Mouse (Mus musculus): Measurements from ENCODE around the gene Ooep. TPM values are rescaled to one million over a fixed set of nuclear protein-coding genes. Genes with fewer than 3 reads are reported as not detected.

Ooep gene
- 5.4 and 5.5 TPM in 2 replicates for polyA plus RNA-seq (2015; fragmentation: Nextera tagmentation; extraction: Ambion mirVana)

GRCm38 (mm10) chr9:78378113-78378785 is at the start of gene Ooep:
Gene Ooep (minus strand): TSS chr9:78378725.
- WGBS = 3% methylated on average over 22 of the region's 23 CpGs
- no peaks in the 10 kb centered on the region for H3K36me3 ChIP-seq
- H3K4me3 ChIP-seq (replicated peaks) = peak within 1 kb of the TSS; percentile 39
- H3K9ac ChIP-seq (replicated peaks) = peak within 1 kb of the TSS; percentile 53
- ATAC-seq = peak; percentile 95
- 0 out of 2 replicates have a peak within 1 kb of the TSS, but pooled peaks have one; percentile 2 for H3K27ac ChIP-seq
- peaks cover 10% of the 10 kb centered on the region for H3K4me1 ChIP-seq (replicated peaks)
- H3K9me3 ChIP-seq = no peaks in the 10 kb centered on the region
- 0 out of 2 replicates have a peak, but pooled peaks cover 7% of the 10 kb centered on the region for H3K27me3 ChIP-seq
- peak within 1 kb of the TSS; percentile 58 for H3K4me2 ChIP-seq (replicated peaks)

- 82% methylated on average over 6 of the region's 6 CpGs for WGBS
- Histone ChIP-seq H3K4me1 (replicated peaks) (no peaks in the 10 kb centered on the region), H3K9me3 (no peaks in the 10 kb centered on the region), H3K4me3 (replicated peaks) (no peak overlapping the region), H3K4me2 (replicated peaks) (no peak overlapping the region; the same call in 1 of the 2 replicates), H3K36me3 (no peaks in the 10 kb centered on the region), H3K9ac (replicated peaks) (no peak overlapping the region), H3K27ac (no peak overlapping the region), H3K27me3 (0 out of 2 replicates have a peak, but pooled peaks cover 6% of the 10 kb centered on the region)
- ATAC-seq = no peak
These were observed 49.7 kb upstream of the Ooep start for GRCm38 (mm10) chr9:78428185-78428584.

- 32% methylated on average over 26 of the region's 27 CpGs for WGBS
- Histone ChIP-seq H3K9me3 (no peaks in the 10 kb centered on the region), H3K4me2 (replicated peaks) (peak overlapping the region; percentile 56), H3K4me3 (replicated peaks) (peak overlapping the region; percentile 32), H3K36me3 (no peaks in the 10 kb centered on the region), H3K27ac (no peak overlapping the region), H3K27me3 (0 out of 2 replicates have a peak, but pooled peaks cover 6% of the 10 kb centered on the region), H3K9ac (replicated peaks) (peak overlapping the region; percentile 14; the same call in 1 of the 2 replicates), H3K4me1 (replicated peaks) (no peaks in the 10 kb centered on the region)
- peak; percentile 37; the same call in 1 of the 2 replicates for ATAC-seq
These were observed 48.8 kb upstream of the Ooep start for GRCm38 (mm10) chr9:78427362-78427781.

- WGBS = 95% methylated on average over 7 of the region's 7 CpGs
- Histone ChIP-seq H3K9ac (replicated peaks) (no peak overlapping the region), H3K9me3 (no peaks in the 10 kb centered on the region), H3K27ac (no peak overlapping the region), H3K4me2 (replicated peaks) (no peak overlapping the region), H3K27me3 (peaks cover 17% of the 10 kb centered on the region), H3K36me3 (no peaks in the 10 kb centered on the region), H3K4me1 (replicated peaks) (no peaks in the 10 kb centered on the region), H3K4me3 (replicated peaks) (no peak overlapping the region)
- no peak for ATAC-seq
These were observed 23.1 kb upstream of the Ooep start for GRCm38 (mm10) chr9:78401596-78401995.

GRCm38 (mm10) chr9:78400570-78400969 is 22.0 kb upstream of the Ooep start:
- Histone ChIP-seq H3K27ac (no peak overlapping the region), H3K36me3 (no peaks in the 10 kb centered on the region)
- WGBS = 90% methylated on average over 5 of the region's 5 CpGs

GRCm38 (mm10) chr9:78396517-78396916 is 18.0 kb upstream of the Ooep start:
- H3K4me3 ChIP-seq (replicated peaks) = no peak overlapping the region; the same call in 1 of the 2 replicates
- no peaks in the 10 kb centered on the region for H3K36me3 ChIP-seq
- peaks cover 11% of the 10 kb centered on the region for H3K4me1 ChIP-seq (replicated peaks)
- H3K9ac ChIP-seq (replicated peaks) = no peak overlapping the region
- 60% methylated on average over 9 of the region's 9 CpGs for WGBS
- peak overlapping the region; percentile 56 for H3K4me2 ChIP-seq (replicated peaks)
- no peak for ATAC-seq
- no peak overlapping the region for H3K27ac ChIP-seq
- peaks cover 64% of the 10 kb centered on the region for H3K27me3 ChIP-seq
- no peaks in the 10 kb centered on the region for H3K9me3 ChIP-seq

More at GRCm38 (mm10) chr9:78400570-78400969, 22.0 kb upstream of the Ooep start:
- peaks cover 27% of the 10 kb centered on the region for H3K27me3 ChIP-seq
- H3K4me2 ChIP-seq (replicated peaks) = no peak overlapping the region
- no peaks in the 10 kb centered on the region for H3K9me3 ChIP-seq
- no peak overlapping the region for H3K4me3 ChIP-seq (replicated peaks)
- ATAC-seq = no peak
- H3K9ac ChIP-seq (replicated peaks) = no peak overlapping the region
- peaks cover 7% of the 10 kb centered on the region for H3K4me1 ChIP-seq (replicated peaks)

- peak within 1 kb of the TSS; percentile 48 for H3K4me3 ChIP-seq (replicated peaks)
- WGBS = 7% methylated on average over 89 of the region's 93 CpGs
- peak within 1 kb of the TSS; percentile 42; the same call in 1 of the 2 replicates for H3K9ac ChIP-seq (replicated peaks)
- peak within 1 kb of the TSS; percentile 56 for H3K4me2 ChIP-seq (replicated peaks)
- peaks cover 69% of the 10 kb centered on the region for H3K27me3 ChIP-seq
- no peaks in the 10 kb centered on the region for H3K36me3 ChIP-seq
- peaks cover 11% of the 10 kb centered on the region for H3K4me1 ChIP-seq (replicated peaks)
- H3K27ac ChIP-seq = no peak within 1 kb of the TSS
- ATAC-seq = peak; percentile 99
- no peaks in the 10 kb centered on the region for H3K9me3 ChIP-seq
These were observed 17.3 kb upstream of the Ooep start, which contains the start of gene Ddx43 for GRCm38 (mm10) chr9:78395630-78396351. Gene Ddx43 (plus strand): TSS chr9:78395777.

- H3K4me1 ChIP-seq (replicated peaks) = peaks cover 11% of the 10 kb centered on the region
- no peaks in the 10 kb centered on the region for H3K36me3 ChIP-seq
- no peak overlapping the region for H3K27ac ChIP-seq
- no peak overlapping the region for H3K9ac ChIP-seq (replicated peaks)
- H3K9me3 ChIP-seq = no peaks in the 10 kb centered on the region
- peaks cover 69% of the 10 kb centered on the region for H3K27me3 ChIP-seq
- H3K4me2 ChIP-seq (replicated peaks) = peak overlapping the region; percentile 56
- peak overlapping the region; percentile 48 for H3K4me3 ChIP-seq (replicated peaks)
- whole genome bisulfite sequencing = 35% methylated on average over 11 of the region's 11 CpGs
- ATAC-seq = no peak
These were observed 16.7 kb upstream of the Ooep start for GRCm38 (mm10) chr9:78395244-78395629.

- H3K4me2 ChIP-seq (replicated peaks) = no peak overlapping the region
- no peak overlapping the region for H3K9ac ChIP-seq (replicated peaks)
- H3K27me3 ChIP-seq = peaks cover 69% of the 10 kb centered on the region
- 63% methylated on average over 7 of the region's 7 CpGs for WGBS
- H3K9me3 ChIP-seq = no peaks in the 10 kb centered on the region
- H3K36me3 ChIP-seq = no peaks in the 10 kb centered on the region
- no peak overlapping the region for H3K27ac ChIP-seq
- no peak overlapping the region for H3K4me3 ChIP-seq (replicated peaks)
- no peak for ATAC-seq
- peaks cover 11% of the 10 kb centered on the region for H3K4me1 ChIP-seq (replicated peaks)
These were observed 16.1 kb upstream of the Ooep start for GRCm38 (mm10) chr9:78394602-78395001.

- H3K9me3 ChIP-seq = no peaks in the 10 kb centered on the region
- H3K4me3 ChIP-seq (replicated peaks) = no peak overlapping the region
- WGBS = 87% methylated on average over 10 of the region's 10 CpGs
- H3K36me3 ChIP-seq = no peaks in the 10 kb centered on the region
- no peak overlapping the region for H3K4me2 ChIP-seq (replicated peaks)
- no peak overlapping the region for H3K9ac ChIP-seq (replicated peaks)
- no peak overlapping the region for H3K27ac ChIP-seq
- no peak for ATAC-seq
- H3K4me1 ChIP-seq (replicated peaks) = peaks cover 11% of the 10 kb centered on the region
- peaks cover 69% of the 10 kb centered on the region for H3K27me3 ChIP-seq
These were observed 15.2 kb upstream of the Ooep start for GRCm38 (mm10) chr9:78393741-78394140.

- Histone ChIP-seq H3K36me3 (no peaks in the 10 kb centered on the region), H3K4me3 (replicated peaks) (no peak overlapping the region), H3K4me1 (replicated peaks) (no peaks in the 10 kb centered on the region), H3K27ac (no peak overlapping the region), H3K4me2 (replicated peaks) (no peak overlapping the region), H3K9me3 (no peaks in the 10 kb centered on the region), H3K9ac (replicated peaks) (no peak overlapping the region), H3K27me3 (peaks cover 35% of the 10 kb centered on the region)
- ATAC-seq = no peak
- WGBS = 67% methylated on average over 5 of the region's 5 CpGs
These were observed 11.5 kb upstream of the Ooep start for GRCm38 (mm10) chr9:78389981-78390380.

- Histone ChIP-seq H3K4me1 (replicated peaks) (no peaks in the 10 kb centered on the region), H3K4me3 (replicated peaks) (no peak overlapping the region), H3K36me3 (no peaks in the 10 kb centered on the region), H3K27me3 (peaks cover 6% of the 10 kb centered on the region), H3K9ac (replicated peaks) (no peak overlapping the region), H3K9me3 (no peaks in the 10 kb centered on the region), H3K27ac (no peak overlapping the region), H3K4me2 (replicated peaks) (no peak overlapping the region)
- 90% methylated on average over 7 of the region's 7 CpGs for WGBS
- ATAC-seq = no peak
These were observed 8.4 kb upstream of the Ooep start for GRCm38 (mm10) chr9:78386947-78387346.
